ENCODE assay signal across 13 mouse cellular contexts in genomic region chr1:184260722-184261384, GRCm38 (mm10).
DNase-seq lines count a peak whose midpoint lies in the region; ATAC-seq and TF ChIP-seq lines count a peak whose summit lies in the region.
"Had no signal": no experiment of that assay in that cellular context is flagged by ENCODE, and none has a peak within 500 bp of the region (broad histone marks: within the 10 kb centered on the region; RNA-seq: fewer than 3 reads in every experiment).

No protein-coding gene starts in this region.

- 64% methylated on average over 6 of the region's 6 CpGs for WGBS in heart, embryonic 12.5 days
- WGBS in intestine, postnatal 0 days, result 85% methylated on average over 6 of the region's 6 CpGs

- CTCF ChIA-PET in Patski (lab: Charles Lee), result no interaction called here

- 0 out of 2 replicates have a peak, but pooled peaks cover 11% of the 10 kb centered on the region for H3K9me3 ChIP-seq in heart, embryonic 12.5 days (replicated peaks)
- H3K9me3 ChIP-seq in intestine, postnatal 0 days (ENCODE audit: control insufficient read depth), result no peaks in the 10 kb centered on the region
- H3K9me3 ChIP-seq: forebrain, embryonic 10.5 days; heart, embryonic 10.5 days; liver, embryonic 12.5 days had no signal

- DNase-seq in heart, adult 8-10 months (ENCODE audit: low spot score), result peak; percentile 42
- DNase-seq in spleen, postnatal 36 days (ENCODE audit: low spot score in 2 of 2), result peak; percentile 51 to 62
- no peak for DNase-seq in spleen, postnatal 4 days (ENCODE audit: low spot score in 2 of 2)
- no peak for DNase-seq in Patski (ENCODE audit: low read depth, low spot score)
- DNase-seq in kidney, postnatal 4 days, result no peak
- DNase-seq: adrenal gland, postnatal 25 days; cerebellum, postnatal 14 days had no signal

- H3K36me3 ChIP-seq in heart, embryonic 12.5 days, result no peaks in the 10 kb centered on the region
- no peaks in the 10 kb centered on the region for H3K36me3 ChIP-seq in intestine, postnatal 0 days (ENCODE audit: control insufficient read depth, insufficient read depth)
- H3K36me3 ChIP-seq: forebrain, embryonic 10.5 days; heart, embryonic 10.5 days; liver, embryonic 12.5 days had no signal

- H3K4me1 ChIP-seq in heart, embryonic 12.5 days (replicated peaks), result no peaks in the 10 kb centered on the region
- H3K4me1 ChIP-seq in intestine, postnatal 0 days (replicated peaks; ENCODE audit: control insufficient read depth, insufficient read depth, low read length), result no peaks in the 10 kb centered on the region
- H3K4me1 ChIP-seq: forebrain, embryonic 10.5 days; heart, embryonic 10.5 days; liver, embryonic 12.5 days had no signal

- POLR2A ChIA-PET in Patski (lab: Charles Lee), result interaction anchor here (0.6 kb wide), 1 partner anchor 600 kb away, joined by 3 read pairs; no protein-coding TSS in a partner anchor

- no peak for ATAC-seq in heart, embryonic 12.5 days (ENCODE audit: insufficient number of reproducible peaks, low FRiP score)
- peak; percentile 26 for ATAC-seq in Patski
- ATAC-seq in cerebellum, adult (ENCODE audit: insufficient number of reproducible peaks, low FRiP score, low TSS enrichment), result no peak
- no peak for ATAC-seq in intestine, postnatal 0 days
- ATAC-seq: liver, embryonic 12.5 days had no signal

- H3K9ac ChIP-seq in heart, embryonic 12.5 days, result no peak overlapping the region
- no peak overlapping the region for H3K9ac ChIP-seq in intestine, postnatal 0 days (ENCODE audit: low read depth, low read length)
- H3K9ac ChIP-seq: liver, embryonic 12.5 days had no signal

- H3K27me3 ChIP-seq in heart, embryonic 12.5 days (replicated peaks), result 0 out of 2 replicates have a peak, but pooled peaks cover 3% of the 10 kb centered on the region
- H3K27me3 ChIP-seq in Patski, result no peaks in the 10 kb centered on the region
- H3K27me3 ChIP-seq in intestine, postnatal 0 days (replicated peaks; ENCODE audit: control insufficient read depth, insufficient read depth, low read length), result no peaks in the 10 kb centered on the region
- H3K27me3 ChIP-seq: liver, embryonic 12.5 days had no signal

- H3K4me2 ChIP-seq in heart, embryonic 12.5 days, result no peak overlapping the region
- no peak overlapping the region for H3K4me2 ChIP-seq in intestine, postnatal 0 days (replicated peaks; ENCODE audit: low read depth)
- H3K4me2 ChIP-seq: liver, embryonic 12.5 days had no signal

- no peak overlapping the region for H3K27ac ChIP-seq in heart, embryonic 12.5 days (ENCODE audit: poor library complexity, severe bottlenecking)
- no peak overlapping the region for H3K27ac ChIP-seq in intestine, postnatal 0 days (ENCODE audit: low read depth, low read length)
- H3K27ac ChIP-seq: forebrain, embryonic 10.5 days; heart, embryonic 10.5 days; liver, embryonic 12.5 days had no signal

- H3K4me3 ChIP-seq in heart, embryonic 12.5 days, result no peak overlapping the region
- H3K4me3 ChIP-seq in intestine, postnatal 0 days (ENCODE audit: low read depth, low read length), result no peak overlapping the region
- H3K4me3 ChIP-seq: forebrain, embryonic 10.5 days; heart, embryonic 10.5 days; liver, embryonic 12.5 days had no signal

- no peak for TF ChIP-seq CTCF in Patski (IDR thresholded peaks at IDR 0.05)
- no peak for TF ChIP-seq CTCF in intestine, postnatal 0 days (IDR thresholded peaks at IDR 0.05; ENCODE audit: low read depth)

- in situ Hi-C loops in Patski (cut with MboI; ENCODE audit: low pct_unique_long_range_greater_than_20kb), result no loop called here

Comparison
In these comparisons a context has a peak if more than half of its experiments do, and no peak if none do; other contexts are left out.
1. DNase-seq: peak in heart, adult 8-10 months (single experiment) and spleen, postnatal 36 days (2 of 2); none in spleen, postnatal 4 days (0 of 2), Patski (single experiment) and kidney, postnatal 4 days (0 of 2).